Mouse (Mus musculus) natural killer cell, adult 2 months (primary cell): ENCODE measurements around the gene Lsm2.
"Not testable (repeated sequence)": the region's sequence is repeated elsewhere in the genome, so short reads cannot be mapped to it uniquely, and the experiment has no call there.

Experiments
- DNase-seq, 2 experiments: peaks; one replicate each; pipeline ENCODE4 v3.0.0; 2022; ENCODE audit warnings: low spot score in 2 of 2

Lsm2 gene

DNA sequence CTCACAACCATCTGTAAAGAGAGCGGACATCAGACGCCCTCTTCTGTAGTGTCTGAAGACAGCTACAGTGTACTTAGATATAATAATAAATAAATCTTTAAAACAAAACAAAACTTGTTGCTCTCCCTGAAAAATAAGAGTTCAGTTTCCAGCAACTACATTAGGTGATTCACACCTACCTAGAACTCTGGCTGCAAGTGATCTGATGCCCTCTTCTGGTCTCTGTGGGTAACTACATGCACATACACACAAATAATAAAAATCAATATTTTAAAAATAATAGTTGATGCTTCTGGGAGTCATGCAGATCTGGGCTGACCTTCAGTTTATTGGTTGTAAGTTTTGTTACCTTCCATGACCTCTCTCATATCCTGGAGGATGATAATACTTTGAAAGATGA is 2.6 kb downstream of the Lsm2 start:
- peak in 1 of 2 experiments; percentile 50 for DNase-seq

- DNase-seq, result no peak
Measured at GRCm38 (mm10) chr17:34994751-34995150, 13.1 kb downstream of the Lsm2 start.

DNA sequence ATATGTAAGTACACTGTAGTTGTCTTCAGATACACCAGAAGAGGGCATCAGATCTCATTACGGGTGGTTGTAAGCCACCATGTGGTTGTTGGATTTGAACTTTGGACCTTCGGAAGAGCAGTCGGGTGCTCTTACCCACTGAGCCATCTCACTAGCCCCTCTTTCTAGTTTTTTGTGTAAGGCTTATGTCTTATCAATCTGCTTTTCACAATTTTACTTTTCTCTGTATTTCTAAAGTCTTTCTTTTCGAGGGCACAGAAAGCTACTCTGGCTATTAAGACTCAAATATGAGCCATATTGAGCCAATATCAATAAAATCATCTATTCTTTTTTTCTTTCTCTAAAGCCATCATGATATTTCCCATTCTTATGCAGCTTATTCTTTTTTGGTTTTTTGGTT is 13.5 kb downstream of the Lsm2 start:
- not testable (repeated sequence) for DNase-seq

DNA sequence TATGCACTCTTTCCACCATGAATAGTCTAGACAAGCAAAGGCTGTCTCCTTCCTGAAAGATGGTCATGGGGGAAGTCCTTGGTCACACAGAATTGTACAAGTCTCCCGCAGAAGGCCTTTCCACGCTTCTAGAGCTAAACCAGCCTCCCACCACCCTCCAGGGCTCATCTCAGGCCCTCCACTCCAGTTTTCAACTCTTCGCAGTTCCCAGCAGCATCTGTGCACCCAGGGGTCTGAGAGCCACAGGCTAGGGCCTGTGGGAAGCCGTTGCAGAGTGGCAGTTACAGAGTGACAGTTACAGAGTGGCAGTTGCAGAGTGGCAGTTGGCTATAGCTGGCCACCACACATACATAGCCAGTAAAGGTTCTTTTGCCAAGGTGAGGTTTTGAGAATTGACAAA is 14.3 kb downstream of the Lsm2 start:
- not testable (repeated sequence) for DNase-seq

GRCm38 (mm10) chr17:34996411-34997141 is 14.9 kb downstream of the Lsm2 start:
- no peak for DNase-seq

- DNase-seq, result no peak
Measured at GRCm38 (mm10) chr17:34997142-34997483, 15.5 kb downstream of the Lsm2 start.

DNA sequence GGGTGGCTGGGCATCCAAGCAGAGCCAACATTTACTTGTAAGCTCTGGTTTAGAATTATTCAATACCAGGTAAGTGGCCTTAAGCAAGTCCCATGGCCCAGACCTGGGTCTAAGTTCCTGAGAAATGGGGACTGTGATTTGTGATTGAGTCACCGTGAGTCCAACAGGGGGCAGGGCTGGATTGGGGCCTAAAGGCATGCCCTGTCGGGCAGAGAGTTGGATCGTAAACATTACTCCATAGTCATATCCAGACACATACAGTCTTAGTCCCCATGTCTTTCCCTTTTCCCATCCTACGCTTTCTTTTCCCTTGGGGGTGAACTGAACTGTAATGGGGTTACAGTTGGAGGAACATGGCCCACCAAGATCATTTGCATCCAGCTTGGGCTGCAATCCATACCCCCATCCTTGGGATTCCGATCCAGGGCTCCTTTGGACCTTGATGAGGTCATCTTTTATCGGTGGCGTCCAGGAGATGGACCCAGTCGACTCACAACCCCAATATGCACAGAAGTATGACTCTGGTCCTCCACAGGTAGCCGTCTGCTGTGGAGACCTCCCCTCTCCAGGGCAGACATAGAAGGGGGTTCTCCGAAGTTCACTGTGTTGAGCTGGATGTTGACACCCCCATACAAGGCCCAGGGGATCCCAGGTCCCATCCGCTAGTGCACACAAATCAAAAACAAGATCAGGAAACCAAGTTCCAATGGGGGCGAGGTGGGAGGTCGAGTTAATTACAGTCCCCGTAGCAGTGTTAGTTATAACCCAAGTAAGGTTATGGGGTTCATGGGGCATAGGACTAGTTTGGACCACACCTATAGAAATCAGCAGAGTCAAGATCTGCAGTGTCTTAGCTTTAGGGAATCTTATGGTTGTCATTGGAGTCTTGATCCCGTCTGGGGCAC is 17.1 kb downstream of the Lsm2 start:
- DNase-seq, result no peak

DNA sequence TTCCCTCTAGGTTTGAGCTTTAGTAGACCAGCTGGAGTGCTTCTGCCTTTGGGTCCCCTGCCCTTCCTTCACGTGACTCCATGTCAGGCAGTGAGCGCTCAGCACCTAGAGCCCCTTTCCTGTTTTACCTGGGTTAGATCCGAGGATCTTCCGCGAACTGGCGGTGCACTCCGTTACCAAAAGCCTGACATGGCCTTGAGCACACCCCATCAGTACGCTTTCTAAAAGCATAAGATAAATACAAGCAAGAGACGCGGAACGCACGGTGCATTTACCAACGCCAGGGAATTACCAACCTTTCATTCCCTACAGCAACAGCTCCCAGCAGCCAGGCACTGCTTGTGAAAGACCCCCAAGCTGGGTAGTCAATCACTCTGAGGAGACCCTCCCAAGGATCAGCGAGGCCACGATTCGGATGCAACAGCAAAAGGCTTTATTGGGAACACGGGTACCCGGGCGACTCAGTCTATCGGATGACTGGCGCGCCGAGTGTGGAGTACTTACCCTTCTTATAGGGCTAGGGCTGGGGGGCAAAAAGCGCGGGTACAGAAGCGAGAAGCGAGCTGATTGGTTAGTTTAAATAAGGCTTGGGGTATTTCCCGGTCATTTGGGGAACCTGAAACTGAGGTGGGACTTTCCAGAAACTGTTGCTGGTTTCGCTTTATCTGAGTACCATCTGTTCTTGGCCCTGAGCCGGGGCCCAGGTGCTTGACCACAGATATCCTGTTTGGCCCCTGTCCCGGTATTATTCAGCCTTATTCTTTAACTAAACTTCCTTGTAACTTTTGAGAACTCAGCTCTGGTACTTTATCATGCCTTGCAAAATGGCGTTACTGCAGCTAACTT is 18.4 kb downstream of the Lsm2 start:
- peak; percentile 54 to 72 for DNase-seq

- DNase-seq, result peak; percentile 85 to 86
Measured at GRCm38 (mm10) chr17:35000717-35001451, 19.2 kb downstream of the Lsm2 start, which contains the start of gene Vars. TSS of gene Vars (plus strand) at chr17:35000987.

DNA sequence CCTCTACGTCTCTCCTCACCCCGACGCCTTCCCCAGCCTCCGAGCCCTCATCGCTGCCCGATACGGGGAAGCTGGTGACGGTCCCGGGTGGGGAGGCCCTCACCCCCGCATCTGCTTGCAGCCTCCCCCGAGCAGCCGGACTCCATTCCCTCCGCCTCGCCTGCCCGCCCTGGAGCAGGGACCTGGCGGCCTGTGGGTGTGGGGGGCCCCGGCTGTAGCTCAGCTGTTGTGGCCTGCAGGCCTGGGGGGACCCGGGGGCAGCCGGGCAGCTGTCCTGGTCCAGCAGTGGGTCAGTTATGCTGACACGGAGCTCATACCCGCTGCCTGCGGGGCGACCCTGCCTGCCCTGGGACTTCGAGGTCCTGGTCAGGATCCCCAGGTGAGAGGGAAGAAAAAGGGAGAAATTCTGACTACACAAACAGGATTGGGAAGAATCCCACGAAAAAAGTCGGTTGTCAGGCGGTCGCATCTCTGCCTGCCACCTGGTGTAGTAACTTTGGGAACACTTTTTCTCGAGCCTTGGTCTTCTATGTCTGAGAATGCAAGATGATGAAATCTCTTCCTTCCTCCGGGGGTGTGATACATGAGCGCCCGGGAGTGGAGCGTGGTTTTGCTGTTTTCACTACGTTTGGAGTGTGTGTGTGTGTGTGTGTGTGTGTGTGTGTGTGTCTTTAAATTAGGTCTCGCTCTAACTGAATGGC is 19.9 kb downstream of the Lsm2 start:
- peak; percentile 38 for DNase-seq

DNA sequence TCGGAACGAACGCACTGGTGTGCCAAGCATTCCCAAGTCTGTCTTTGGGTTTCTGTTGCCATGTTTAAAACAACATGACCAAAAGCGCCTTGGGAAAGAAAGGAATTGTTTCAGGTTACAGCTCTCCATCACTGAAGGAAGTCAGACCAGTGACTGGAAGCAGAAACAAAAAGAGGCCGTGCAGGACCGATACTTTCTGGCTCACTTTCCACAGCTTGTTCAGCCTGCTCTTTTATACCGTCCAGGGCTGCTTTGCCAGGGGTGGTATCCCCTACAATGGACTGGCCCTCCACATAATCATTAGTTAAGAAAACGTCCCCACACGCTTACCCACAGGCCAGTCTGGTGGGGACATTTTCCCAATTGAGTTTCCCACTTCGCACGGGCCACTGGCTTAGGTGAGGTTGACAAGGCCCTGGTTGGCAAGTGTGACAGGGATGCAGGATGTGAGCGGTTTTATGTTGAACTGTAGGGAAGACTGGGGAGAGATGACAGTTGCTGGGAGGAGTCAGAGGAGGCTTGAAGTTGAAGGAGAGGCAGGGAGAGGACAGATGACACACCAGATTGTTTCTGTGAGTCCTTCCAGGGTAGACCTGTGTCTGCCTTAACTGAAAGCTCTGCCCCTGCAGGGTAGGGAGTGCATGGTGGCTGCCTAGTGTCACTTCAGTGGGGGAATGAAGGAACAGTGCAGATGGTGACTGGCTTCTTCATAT is 20.6 kb downstream of the Lsm2 start:
- no peak for DNase-seq

- DNase-seq, result no peak
Measured at GRCm38 (mm10) chr17:35003022-35003838, 21.6 kb downstream of the Lsm2 start.

DNA sequence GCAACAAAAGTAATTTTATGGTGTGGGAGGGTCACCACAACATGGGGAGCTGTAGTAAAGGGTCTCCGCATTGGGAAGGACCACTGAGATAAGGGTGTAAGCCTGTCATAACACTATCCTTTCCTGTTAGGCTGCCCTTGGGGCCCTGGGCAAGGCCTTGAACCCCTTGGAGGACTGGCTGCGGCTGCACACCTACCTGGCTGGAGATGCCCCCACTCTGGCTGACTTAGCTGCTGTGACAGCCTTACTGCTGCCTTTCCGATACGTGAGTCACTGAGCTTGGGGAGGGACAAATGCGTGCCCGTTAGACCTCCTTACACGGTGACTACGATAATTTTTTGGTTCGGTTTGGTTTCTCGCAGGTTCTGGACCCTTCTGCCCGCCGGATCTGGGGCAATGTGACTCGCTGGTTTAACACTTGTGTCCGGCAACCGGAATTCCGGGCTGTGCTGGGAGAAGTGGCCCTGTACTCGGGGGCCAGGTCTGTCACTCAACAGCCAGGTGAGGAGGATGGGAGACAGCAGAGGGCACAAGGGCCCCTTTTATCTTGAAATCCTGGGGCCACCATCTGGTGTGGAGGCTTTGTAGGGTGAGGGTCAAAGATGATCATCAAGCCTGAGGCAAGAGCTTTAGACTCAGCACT is 22.5 kb downstream of the Lsm2 start:
- no peak for DNase-seq

GRCm38 (mm10) chr17:35005158-35005557 is 23.5 kb downstream of the Lsm2 start:
- no peak for DNase-seq

DNA sequence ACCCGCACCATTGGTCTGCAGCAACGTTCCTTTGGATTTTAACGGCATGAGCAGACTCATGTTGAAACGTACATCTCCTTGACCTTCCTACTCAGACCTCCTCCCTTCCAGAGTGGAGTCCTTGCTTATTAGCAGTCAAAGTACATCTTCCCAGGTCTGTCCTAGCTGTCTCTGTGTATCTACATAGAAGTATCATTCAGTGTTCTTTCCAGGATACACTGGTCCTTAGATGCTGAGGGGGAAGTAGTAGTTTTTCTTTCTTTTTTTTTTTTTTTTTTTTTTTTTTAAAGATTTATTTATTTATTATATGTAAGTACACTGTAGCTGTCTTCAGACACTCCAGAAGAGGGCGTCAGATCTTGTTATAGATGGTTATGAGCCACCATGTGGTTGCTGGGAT is 24.2 kb downstream of the Lsm2 start:
- not testable (repeated sequence) for DNase-seq

DNA sequence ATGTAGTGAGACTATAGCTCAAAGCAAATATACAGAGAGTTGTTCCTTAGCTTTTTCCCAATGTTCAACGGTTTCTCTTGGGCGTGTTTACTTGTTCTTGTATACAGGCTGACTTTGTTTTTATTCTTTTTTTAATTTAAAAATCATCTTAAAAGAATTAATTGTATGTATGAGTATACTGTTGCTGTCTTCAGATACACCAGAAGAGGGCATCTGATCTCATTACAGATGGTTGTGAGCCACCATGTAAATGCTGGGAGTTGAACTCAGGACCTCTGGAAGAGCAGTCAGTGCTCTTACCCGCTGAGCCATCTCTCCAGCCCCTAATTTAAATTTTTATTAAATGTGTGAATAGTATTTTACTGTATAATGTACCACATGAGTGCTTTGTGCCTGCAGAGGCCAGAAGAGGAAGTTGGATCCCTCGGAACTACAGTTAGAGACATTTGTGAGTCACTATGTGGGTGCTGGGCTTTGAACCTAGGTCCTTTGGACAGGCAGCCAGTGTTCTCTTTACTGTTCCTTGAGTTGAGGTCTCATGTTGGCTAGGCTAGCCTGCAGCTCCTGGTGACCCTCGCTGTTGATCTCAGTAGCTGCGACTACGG is 25.8 kb downstream of the Lsm2 start:
- no peak for DNase-seq

DNA sequence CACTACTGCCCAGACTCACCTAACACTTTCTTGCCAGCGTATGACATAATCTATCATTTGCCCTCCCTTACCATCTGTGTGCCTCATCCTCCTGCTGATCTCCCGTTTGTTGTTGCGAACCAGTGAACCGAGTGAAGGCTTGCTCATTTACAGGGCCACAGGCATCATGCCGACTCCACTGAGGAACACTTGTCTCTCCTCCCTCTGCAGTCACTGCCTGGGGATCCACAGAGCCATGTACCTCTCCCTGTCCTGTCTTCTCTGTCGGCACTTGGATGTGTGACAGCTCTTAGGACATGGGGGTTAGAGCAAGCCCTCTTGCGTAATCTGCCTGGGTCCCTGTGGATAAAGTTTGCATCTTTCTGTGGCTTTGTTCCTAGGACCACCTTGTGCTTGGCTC is 27.9 kb downstream of the Lsm2 start:
- no peak for DNase-seq

DNA sequence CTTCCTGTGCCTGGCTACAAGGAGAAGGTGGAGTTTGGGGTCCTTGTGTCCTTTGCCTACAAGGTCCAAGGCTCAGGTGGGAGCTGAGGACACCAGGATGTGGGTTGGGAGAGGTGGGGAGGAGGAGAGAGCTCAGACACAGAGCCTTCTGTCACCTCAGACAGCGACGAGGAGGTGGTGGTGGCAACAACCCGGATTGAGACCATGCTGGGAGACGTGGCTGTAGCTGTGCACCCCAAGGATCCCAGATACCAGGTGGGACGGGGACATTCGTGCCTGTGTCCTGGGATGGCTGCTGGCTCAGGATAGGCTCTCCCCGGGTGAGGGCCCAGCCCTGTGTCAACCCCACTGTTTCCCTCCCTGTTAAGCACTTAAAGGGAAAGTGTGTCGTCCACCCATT is 29.8 kb downstream of the Lsm2 start:
- DNase-seq, result no peak
